ENCODE assay signal across 8 mouse cellular contexts in genomic region chr15:86228186-86228585, GRCm38 (mm10). TPM values are rescaled to one million over a fixed set of nuclear protein-coding genes. Genes with fewer than 3 reads are reported as not detected.
DNase-seq lines count a peak whose midpoint lies in the region; ATAC-seq lines count a peak whose summit lies in the region.

No protein-coding gene starts in this region.

- ATAC-seq in neural tube, embryonic 11.5 days (ENCODE audit: insufficient read depth, low FRiP score, low TSS enrichment) = no peak
- ATAC-seq in neural tube, embryonic 15.5 days (ENCODE audit: low FRiP score) = no peak
- ATAC-seq in hindbrain, embryonic 14.5 days (ENCODE audit: low FRiP score) = no peak

- no peaks in the 10 kb centered on the region for H3K36me3 ChIP-seq in neural tube, embryonic 11.5 days (ENCODE audit: control insufficient read depth, insufficient read depth, low read length)
- H3K36me3 ChIP-seq in neural tube, embryonic 15.5 days = no peaks in the 10 kb centered on the region
- no peaks in the 10 kb centered on the region for H3K36me3 ChIP-seq in hindbrain, embryonic 14.5 days (replicated peaks; ENCODE audit: control insufficient read depth, insufficient read depth)

- peak; percentile 60 to 87 for DNase-seq in adrenal gland, adult (ENCODE audit: inconsistent age in 2 of 2, low spot score in 1 of 2)
- DNase-seq in adrenal gland, adult 8-10 months = no peak
- DNase-seq in neural tube, embryonic 11.5 days (ENCODE audit: low spot score) = peak; percentile 35
- DNase-seq in cerebellum, adult 9-11 months = peak; percentile 74
- peak; percentile 68 for DNase-seq in hindbrain, embryonic 14.5 days (ENCODE audit: low spot score)
- DNase-seq in lung, postnatal 25 days (ENCODE audit: low spot score) = peak; percentile 72
- no peak for DNase-seq in frontal cortex, postnatal 10 days (ENCODE audit: low spot score in 2 of 2)

- no peak overlapping the region for H3K9ac ChIP-seq in neural tube, embryonic 11.5 days (ENCODE audit: low read length)
- H3K9ac ChIP-seq in neural tube, embryonic 15.5 days (replicated peaks) = no peak overlapping the region
- no peak overlapping the region for H3K9ac ChIP-seq in hindbrain, embryonic 14.5 days

- H3K4me1 ChIP-seq in neural tube, embryonic 11.5 days (ENCODE audit: control insufficient read depth, insufficient read depth, low read length) = no peaks in the 10 kb centered on the region
- H3K4me1 ChIP-seq in neural tube, embryonic 15.5 days = peaks cover 11% of the 10 kb centered on the region; the same call in 1 of the 2 replicates
- H3K4me1 ChIP-seq in hindbrain, embryonic 14.5 days (replicated peaks; ENCODE audit: control insufficient read depth, insufficient read depth, low read length) = peaks cover 10% of the 10 kb centered on the region; the same call in 1 of the 2 replicates

- no peaks in the 10 kb centered on the region for H3K9me3 ChIP-seq in neural tube, embryonic 11.5 days (ENCODE audit: control insufficient read depth, low read length)
- no peaks in the 10 kb centered on the region for H3K9me3 ChIP-seq in neural tube, embryonic 15.5 days (replicated peaks)
- H3K9me3 ChIP-seq in hindbrain, embryonic 14.5 days (ENCODE audit: control insufficient read depth, low read length) = no peaks in the 10 kb centered on the region

- 47% methylated on average over 3 of the region's 3 CpGs for WGBS in neural tube, embryonic 11.5 days
- WGBS in neural tube, embryonic 15.5 days = 32% methylated on average over 3 of the region's 3 CpGs
- WGBS in hindbrain, embryonic 14.5 days = 49% methylated on average over 3 of the region's 3 CpGs

- no peaks in the 10 kb centered on the region for H3K27me3 ChIP-seq in neural tube, embryonic 11.5 days (ENCODE audit: control insufficient read depth, insufficient read depth, low read length)
- no peaks in the 10 kb centered on the region for H3K27me3 ChIP-seq in neural tube, embryonic 15.5 days (replicated peaks)
- no peaks in the 10 kb centered on the region for H3K27me3 ChIP-seq in hindbrain, embryonic 14.5 days (ENCODE audit: control insufficient read depth, insufficient read depth, low read length)

- no peak overlapping the region for H3K4me3 ChIP-seq in neural tube, embryonic 11.5 days (ENCODE audit: low read depth, low read length)
- no peak overlapping the region for H3K4me3 ChIP-seq in neural tube, embryonic 15.5 days (replicated peaks)
- H3K4me3 ChIP-seq in hindbrain, embryonic 14.5 days (replicated peaks; ENCODE audit: low read length) = no peak overlapping the region

- H3K27ac ChIP-seq in neural tube, embryonic 11.5 days (ENCODE audit: low read depth, low read length) = no peak overlapping the region
- H3K27ac ChIP-seq in neural tube, embryonic 15.5 days (replicated peaks) = no peak overlapping the region
- H3K27ac ChIP-seq in hindbrain, embryonic 14.5 days = no peak overlapping the region

- no peak overlapping the region for H3K4me2 ChIP-seq in neural tube, embryonic 11.5 days (ENCODE audit: low read depth)
- no peak overlapping the region for H3K4me2 ChIP-seq in neural tube, embryonic 15.5 days
- no peak overlapping the region for H3K4me2 ChIP-seq in hindbrain, embryonic 14.5 days (replicated peaks)

RNA-seq across cellular contexts. Expression of gene Tbc1d22a, which starts 13.9 kb away (rescaled TPM):
- 10 to 100 TPM; 36.6 to 49.1 (median 43.4) TPM for total RNA-seq in adrenal gland, adult 8-10 months (2022)
- polyA plus RNA-seq in neural tube, embryonic 11.5 days (2014; fragmentation: Nextera tagmentation; extraction: Ambion mirVana) = 9.9 TPM in 2 replicates
- 11.0 and 14.1 TPM in 2 replicates for polyA plus RNA-seq in neural tube, embryonic 15.5 days (2015; fragmentation: Nextera tagmentation; extraction: Ambion mirVana)
- 9.9 and 10.7 TPM in 2 replicates for polyA plus RNA-seq in hindbrain, embryonic 14.5 days (2014; fragmentation: Nextera tagmentation; extraction: Ambion mirVana)

RNA-seq across cellular contexts. Expression of gene Cerk, which starts 42.2 kb away (rescaled TPM):
- total RNA-seq in adrenal gland, adult 8-10 months (2022) = 10 to 100 TPM; 33.3 to 53.8 (median 43.4) TPM
- 21.4 and 26.8 TPM in 2 replicates for polyA plus RNA-seq in neural tube, embryonic 11.5 days (2014; fragmentation: Nextera tagmentation; extraction: Ambion mirVana)
- polyA plus RNA-seq in neural tube, embryonic 15.5 days (2015; fragmentation: Nextera tagmentation; extraction: Ambion mirVana) = 26.4 and 27.5 TPM in 2 replicates
- polyA plus RNA-seq in hindbrain, embryonic 14.5 days (2014; fragmentation: Nextera tagmentation; extraction: Ambion mirVana) = 28.3 and 31.1 TPM in 2 replicates

Comparison
In these comparisons a context has a peak if more than half of its experiments do, and no peak if none do; other contexts are left out.
1. DNase-seq: peak in adrenal gland, adult (2 of 2), neural tube, embryonic 11.5 days (single experiment), cerebellum, adult 9-11 months (single experiment), hindbrain, embryonic 14.5 days (single experiment) and lung, postnatal 25 days (single experiment); none in adrenal gland, adult 8-10 months (single experiment) and frontal cortex, postnatal 10 days (0 of 2).